Mouse (Mus musculus) mesoderm, embryonic 11.5 days (tissue): ENCODE data around the gene Pdzk1ip1.

Source experiments
- DNase-seq: peaks from one replicate; pipeline ENCODE4 v3.0.0-alpha.2; 2012; ENCODE audit warnings: low read depth, low spot score

Pdzk1ip1 gene

DNA sequence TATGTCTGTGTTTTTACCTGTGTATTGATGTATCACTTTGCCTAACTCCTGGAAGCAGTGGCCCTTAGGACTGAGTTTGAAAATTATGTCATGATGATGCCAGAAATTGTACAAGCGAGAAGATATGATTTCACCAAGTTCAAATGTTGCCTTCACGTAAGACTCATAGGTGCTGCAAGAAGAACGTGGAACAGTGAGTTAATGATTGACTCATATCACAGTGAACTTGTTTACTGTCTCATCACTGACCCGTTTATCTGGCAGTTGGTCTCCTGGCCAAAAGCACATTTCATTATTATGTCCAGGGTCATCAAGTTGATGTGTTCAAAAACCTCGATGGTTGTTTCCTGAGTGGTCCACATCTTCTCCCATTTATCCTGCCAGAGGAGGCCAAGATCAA lies 33.1 kb downstream of the Pdzk1ip1 start:
- DNase-seq = no peak

DNA sequence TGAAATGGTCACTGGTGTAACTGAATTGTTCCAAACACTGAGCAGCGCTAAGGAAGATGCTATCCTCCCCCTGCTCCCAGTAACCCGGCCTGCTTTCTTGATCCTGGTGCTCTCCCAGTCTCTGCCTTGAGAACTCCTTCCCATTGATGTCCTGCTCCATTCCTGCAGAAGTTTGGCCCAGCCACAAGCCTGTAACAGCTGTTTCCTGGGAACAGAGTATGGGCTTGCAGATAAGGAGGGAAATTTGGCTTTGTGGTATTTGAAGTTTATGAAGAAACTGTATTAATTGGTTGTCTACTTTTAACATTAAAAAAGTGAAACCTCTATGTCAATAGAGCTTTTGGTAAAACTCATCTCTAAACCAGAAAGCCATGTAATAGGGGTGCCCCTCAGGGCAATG lies 35.0 kb downstream of the Pdzk1ip1 start:
- DNase-seq = no peak

- no peak for DNase-seq
These were observed 36.2 kb downstream of the Pdzk1ip1 start for GRCm38 (mm10) chr4:115124713-115125112.

- DNase-seq = no peak
These were observed 44.6 kb downstream of the Pdzk1ip1 start for GRCm38 (mm10) chr4:115133085-115133484.

GRCm38 (mm10) chr4:115133621-115134295 lies 45.2 kb downstream of the Pdzk1ip1 start, which contains the start of gene Cyp4x1:
Gene Cyp4x1 (minus strand): TSS chr4:115134281.
- peak; percentile 30 for DNase-seq

DNA sequence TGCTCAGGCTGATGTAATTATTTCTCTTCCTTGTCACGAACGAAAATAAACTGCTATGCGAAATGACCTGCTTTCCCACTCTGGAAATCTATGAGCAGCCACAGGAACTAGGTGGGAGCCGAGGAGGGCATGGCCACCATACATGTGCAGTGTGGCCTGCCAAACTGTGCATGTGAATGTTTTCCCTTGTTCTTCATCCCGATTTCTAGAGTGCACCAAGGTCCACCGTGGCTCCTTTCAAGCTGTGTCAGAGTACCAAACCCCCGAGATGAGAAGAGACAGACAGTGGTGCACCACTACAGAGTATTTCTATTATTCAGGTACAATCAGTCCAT lies 45.8 kb downstream of the Pdzk1ip1 start:
- no peak for DNase-seq
